26 mouse cellular contexts compared by ENCODE assay signal in genomic region chr14:36894701-36895100, GRCm38 (mm10).
"Had no signal": no experiment of that assay in that cellular context is flagged by ENCODE, and none has a peak within 500 bp of the region (broad histone marks: within the 10 kb centered on the region; RNA-seq: fewer than 3 reads in every experiment).

No protein-coding gene starts in this region.

- H3K4me3 ChIP-seq: heart, adult 2 months; heart, embryonic 10.5 days; heart, embryonic 12.5 days; hindbrain, embryonic 10.5 days; hindbrain, embryonic 12.5 days; kidney, embryonic 15.5 days; limb, embryonic 12.5 days; liver, embryonic 13.5 days; liver, embryonic 15.5 days had no signal

- H3K4me1 ChIP-seq: hindbrain, embryonic 10.5 days; hindbrain, embryonic 12.5 days; limb, embryonic 12.5 days; liver, embryonic 15.5 days had no signal

- DNase-seq: gastrocnemius, postnatal 10 days; gastrocnemius, postnatal 25 days; heart, adult 2 months; heart, postnatal 10 days; heart, postnatal 4 days; kidney, adult 11 months; kidney, adult 2 months; kidney, adult 9 months; kidney, postnatal 14 days; kidney, postnatal 36 days; layer of hippocampus, adult 9-11 months; layer of hippocampus, postnatal 36 days; left cerebral cortex, postnatal 4 days; liver; liver, embryonic 13.5 days; liver, postnatal 0 days had no signal

- H3K27ac ChIP-seq: heart, adult 2 months; heart, embryonic 10.5 days; hindbrain, embryonic 10.5 days; hindbrain, embryonic 12.5 days; hindbrain, embryonic 14.5 days; hindbrain, postnatal 0 days; kidney, embryonic 15.5 days; kidney, postnatal 0 days; limb, embryonic 12.5 days; liver, embryonic 13.5 days; liver, embryonic 15.5 days had no signal
